Mouse (Mus musculus) ES-Bruce4 (cell line): ENCODE results near the gene Dlg4.

Experiments used
- CTCF ChIP-seq: IDR thresholded peaks from one replicate; pipeline ENCODE4 v1.8.1; 2011; ENCODE audit warnings: low read depth, low read length
- POLR2A ChIP-seq: IDR thresholded peaks from one replicate; pipeline ENCODE4 v1.8.1; 2011; ENCODE audit warnings: low read length; ENCODE audit not compliant: insufficient read depth

GRCm38 (mm10) chr11:70057805-70058204 is 41.1 kb downstream of the Dlg4 start:
- TF ChIP-seq CTCF: no peak
- no peak for TF ChIP-seq POLR2A
